Mouse (Mus musculus): ENCODE data around the gene Mip. TPM values are rescaled to one million over a fixed set of nuclear protein-coding genes. Genes with fewer than 3 reads are reported as not detected.
"Not testable (repeated sequence)": the region's sequence is repeated elsewhere in the genome, so short reads cannot be mapped to it uniquely, and the experiment has no call there.

Gene Mip
- total RNA-seq (2021): not detected
- long read RNA-seq, experiment 1: 0 reads
- long read RNA-seq, experiment 2: 0 reads

DNA sequence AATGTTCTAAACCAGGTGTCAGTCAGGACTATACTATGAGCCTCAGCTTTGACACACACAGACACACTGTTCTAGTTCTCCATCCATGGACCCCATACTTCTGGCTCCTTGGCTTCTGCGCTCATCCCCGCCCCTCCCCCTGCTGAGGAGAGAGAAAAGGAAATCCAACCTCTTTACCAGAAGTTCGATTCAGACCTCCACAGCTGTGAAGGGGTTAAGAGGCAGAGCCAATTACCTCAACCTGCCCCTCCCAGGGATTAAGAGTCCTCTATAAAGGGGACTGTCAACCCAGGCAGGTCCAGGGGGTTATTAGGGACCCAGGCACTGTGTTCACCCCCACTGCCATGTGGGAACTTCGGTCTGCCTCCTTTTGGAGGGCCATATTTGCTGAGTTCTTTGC lies at the start of gene Mip:
Mip (plus strand) TSS at position 301 of the 400 bp plus-strand sequence.
- no peak for DNase-seq

DNA sequence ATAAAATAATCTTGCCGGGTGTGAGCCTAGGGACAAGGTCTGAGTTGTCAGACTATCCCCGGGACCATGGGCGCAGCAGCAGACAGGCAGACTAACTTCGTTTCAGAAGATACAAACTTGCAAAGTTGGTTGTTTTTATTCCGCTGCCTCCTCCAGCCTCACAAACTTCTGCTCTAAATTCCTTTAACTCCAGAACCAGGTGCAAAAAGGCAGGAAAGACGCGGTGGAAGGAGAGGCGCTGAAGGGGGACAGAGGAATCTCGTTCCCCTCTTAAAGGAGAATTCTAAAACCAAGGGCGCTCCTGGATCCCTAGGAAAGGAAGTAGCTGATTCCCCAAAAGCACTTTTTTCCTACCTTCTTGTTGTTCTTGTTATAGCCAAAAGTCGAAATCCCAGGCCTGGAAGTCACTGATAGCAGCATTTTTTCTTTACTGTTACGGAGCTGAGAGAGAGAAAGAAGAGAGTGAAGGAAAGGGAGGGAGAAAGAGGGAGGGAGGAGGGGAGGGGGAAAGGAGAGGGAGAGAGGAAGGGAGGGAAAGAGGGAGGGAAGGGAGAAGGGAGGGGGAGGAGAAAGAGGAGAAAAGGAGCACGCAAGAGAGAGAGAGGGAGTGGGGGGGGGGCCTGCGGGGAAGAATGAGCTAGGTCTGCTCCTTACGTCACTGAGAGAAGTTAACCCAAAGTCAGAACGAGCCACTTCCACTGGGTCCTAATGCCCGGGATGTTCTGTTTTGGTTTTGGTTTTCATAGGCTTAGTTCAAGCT lies 49.5 kb upstream of the Mip start:
- DNase-seq: peak; percentile 76

DNA sequence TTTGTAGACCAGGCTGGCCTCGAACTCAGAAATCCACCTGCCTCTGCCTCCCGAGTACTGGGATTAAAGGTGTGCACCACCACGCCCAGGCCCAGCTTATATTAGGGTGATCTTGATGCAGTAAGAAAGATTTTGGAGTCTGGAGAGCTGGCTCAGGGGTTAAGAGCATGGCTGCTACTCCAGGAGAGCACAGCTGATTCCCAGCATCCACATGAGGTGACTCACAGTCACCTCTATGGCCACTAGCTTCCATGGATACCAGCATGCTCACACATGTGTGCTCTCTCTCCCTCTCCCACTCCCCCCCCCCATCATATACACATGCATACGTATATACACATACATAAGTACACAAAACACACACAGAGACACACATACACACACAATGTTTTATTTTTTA lies 48.3 kb upstream of the Mip start:
- DNase-seq: no peak

DNA sequence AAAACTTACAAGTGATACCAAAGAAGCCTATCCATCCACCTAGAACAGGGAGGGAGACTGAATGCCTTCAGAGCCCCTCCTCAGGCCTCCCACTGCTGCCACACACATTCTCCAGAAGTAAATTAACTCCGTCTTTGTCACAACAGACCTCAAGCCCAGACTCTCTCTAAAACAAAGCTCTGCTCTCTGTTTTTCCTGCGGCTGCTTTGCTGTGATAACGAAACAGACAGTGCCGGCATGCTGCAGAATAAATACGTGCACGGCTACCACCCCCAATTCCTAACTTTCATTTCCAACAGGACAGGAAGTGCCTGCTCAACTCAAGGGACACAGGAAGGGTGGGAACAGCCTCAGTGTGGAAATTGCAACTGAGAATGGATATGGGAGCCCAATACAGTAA lies 45.6 kb upstream of the Mip start, which contains the start of gene Rbms2:
Rbms2 (minus strand) TSS at position 309 of the 400 bp plus-strand sequence.
- peak; percentile 30 for DNase-seq

DNA sequence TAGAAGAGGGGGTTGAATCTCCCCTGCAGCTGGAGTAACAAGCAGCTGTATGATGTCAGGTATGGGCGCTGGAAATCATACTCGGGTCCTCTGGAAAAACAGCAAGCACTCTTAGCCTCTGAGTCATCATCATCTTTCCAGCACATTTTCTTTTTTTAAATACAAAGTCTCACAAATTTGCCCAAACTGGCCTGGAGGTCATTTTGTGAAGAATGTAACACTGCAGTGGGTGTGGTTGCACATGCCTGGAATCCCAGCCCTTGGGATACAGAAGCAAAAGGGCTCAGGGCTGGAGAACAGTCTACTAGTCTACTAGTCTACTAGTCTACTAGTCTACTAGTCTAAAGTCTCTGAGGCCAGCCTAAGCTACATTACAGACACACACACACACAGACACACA lies 41.3 kb upstream of the Mip start:
- no peak for DNase-seq

DNA sequence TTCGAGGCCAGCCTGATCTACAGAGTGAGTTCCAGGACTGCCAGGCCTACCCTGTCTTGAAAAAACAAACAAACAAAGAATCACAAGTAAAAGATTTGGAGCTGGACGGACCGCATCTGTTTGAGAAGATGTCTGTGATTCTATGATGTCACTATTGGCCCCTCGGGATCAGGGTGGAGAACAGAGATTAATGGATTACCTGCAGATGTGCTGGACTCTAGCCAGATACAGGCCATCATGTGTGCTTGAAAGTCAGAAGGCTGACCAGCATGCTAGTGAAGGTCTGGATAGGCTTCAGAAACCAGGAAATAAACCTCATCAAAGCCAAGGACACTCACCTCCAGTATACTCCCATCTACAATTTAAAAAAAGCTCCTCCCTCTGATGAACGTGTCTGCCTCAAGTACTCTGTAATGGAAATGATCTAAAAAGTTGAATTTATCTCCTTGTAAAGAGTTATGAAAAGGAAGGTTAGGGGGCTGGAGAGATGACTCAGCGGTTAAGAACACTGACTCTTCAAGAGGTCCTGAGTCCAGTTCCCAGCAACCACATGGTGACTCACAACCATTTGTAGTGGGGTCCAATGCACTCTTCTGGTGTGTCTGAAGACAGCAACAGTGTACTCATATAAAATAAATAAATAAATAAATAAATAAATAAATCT lies 40.2 kb upstream of the Mip start:
- no peak for DNase-seq

DNA sequence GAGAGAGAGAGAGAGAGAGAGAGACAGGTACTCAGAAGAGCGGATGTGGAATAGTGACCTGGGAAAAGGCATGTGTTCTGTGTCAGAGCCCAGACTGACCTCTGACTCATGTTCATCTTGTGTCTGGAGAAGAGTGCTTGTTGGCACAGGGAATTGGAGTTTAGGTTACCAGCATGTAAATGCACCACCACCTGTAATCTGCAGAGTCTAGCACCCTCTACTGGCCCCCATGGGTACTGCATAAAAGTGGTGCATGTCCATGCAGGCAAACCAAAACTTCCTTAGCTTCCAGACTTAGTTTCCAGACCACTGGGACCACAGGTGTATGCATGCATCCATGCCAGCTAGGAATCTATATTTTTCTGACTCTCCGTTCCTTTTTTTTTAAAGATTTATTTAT lies 39.7 kb upstream of the Mip start:
- peak; percentile 90 for DNase-seq

DNA sequence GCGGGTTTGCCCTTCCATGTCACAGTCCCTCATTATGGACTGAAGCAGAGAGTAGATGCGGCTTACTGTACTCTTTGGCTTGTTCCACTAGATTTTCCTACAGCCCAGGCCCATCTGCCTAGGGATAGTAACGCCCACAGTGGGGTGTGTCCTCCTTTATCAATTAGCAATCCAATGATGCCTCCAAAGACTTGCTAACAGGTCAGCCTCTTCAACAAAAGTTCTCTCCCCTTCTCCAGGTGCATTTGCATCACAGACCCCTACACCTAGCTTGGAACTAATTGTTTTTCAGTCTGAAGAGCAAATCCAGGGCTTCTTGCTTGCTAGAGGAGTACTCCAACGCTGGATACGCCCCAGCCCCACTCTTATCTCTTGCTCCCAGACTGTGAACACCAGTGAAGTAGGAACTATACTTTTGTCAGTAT lies 38.4 kb upstream of the Mip start:
- DNase-seq: no peak

DNA sequence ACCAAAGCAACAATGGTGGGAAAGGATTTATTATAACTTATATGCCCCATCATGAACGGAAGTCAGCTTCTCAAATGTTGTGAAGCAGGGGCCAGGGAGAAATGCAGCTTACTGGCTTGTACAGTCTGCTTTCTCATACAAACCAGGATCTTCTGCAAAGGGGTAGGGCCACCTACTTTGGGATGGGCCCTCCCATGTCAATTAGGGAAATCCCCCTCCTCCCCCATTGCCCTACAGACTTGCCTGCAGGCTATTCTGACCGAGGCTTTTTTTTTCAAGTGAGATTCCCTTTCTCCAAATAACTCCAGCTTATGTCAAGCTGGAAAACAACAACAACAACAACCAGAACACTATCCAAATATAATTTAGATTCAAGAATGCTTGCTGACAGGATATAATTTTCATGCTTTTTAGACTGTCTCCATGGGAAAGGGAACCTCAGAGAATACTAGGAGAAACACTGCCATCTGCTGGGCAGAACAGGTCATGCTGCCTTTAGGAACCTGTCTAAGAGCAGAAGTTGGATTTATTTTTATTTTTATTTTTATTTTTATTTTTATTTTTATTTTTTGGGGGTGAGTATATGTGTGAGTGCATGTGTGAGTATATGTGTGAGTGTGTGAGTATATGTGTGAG lies 37.3 kb upstream of the Mip start:
- peak; percentile 86 for DNase-seq

DNA sequence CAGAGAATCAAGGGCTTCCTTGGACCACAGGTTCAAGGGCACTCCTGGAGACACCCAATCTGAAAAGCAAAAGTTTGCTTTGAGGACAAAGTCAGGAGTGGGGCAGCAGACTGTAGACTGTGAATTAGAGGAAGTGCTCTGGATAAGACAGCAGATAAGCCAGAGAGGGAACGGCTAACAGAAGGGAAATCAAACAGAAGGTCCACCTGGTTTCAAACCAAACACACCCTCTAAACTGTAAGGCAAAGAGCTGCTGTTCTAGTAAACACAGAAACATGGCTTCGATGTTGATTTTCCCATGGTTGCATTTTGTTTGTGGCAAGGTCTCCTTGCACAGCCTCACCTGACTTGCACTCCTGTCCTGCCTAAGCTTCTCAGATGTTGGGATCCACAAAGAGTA lies 34.2 kb upstream of the Mip start:
- DNase-seq: no peak

DNA sequence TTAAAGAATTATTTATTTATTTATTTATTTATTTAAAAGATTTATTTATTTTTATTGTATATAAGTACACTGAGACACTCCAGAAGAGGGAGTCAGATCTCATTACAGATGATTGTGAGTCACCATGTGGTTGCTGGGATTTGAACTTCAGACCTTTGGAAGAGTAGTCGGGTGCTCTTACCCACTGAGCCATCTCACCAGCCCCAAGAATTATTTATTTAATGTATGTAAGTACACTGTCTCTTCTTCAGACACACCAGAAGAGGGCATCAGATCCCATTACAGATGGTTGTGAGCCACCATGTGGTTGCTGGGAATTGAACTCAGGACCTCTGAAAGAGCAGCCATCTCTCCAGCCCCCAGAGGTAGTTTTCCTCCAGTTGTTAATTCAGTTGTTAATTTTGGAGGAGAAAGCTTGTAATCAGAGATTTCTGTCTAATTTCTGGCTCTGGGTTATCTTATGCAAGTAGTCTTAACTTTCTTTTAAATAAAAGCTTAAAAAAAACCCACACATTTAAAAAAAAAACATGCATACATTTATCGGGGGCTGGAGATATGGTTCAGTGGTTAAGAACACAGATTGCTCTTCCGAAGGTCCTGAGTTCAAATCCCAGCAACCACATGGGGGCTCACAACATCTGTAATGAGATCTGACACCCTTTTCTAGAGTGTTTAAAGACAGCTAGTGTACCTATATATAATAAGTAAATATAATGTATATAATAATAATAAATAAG lies 33.4 kb upstream of the Mip start:
- not testable (repeated sequence) for DNase-seq

DNA sequence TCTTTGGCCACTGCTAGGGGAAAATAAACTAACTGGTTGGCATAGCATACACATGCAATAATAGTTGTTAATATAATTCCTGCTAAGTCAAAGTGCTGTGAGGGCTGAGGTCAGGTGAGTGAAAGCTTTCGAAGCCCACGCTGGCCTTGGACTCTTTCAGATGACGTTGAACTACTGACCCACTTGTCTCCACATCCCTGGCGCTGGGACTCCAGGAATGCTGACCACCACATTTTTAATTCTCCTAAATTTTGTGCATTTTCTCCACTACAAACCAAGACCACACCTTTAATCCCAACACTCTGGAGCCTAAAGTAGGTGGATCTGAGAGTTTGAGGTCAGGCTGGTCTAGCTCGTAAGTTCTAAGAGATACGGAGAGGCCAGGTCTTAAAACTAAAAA lies 32.5 kb upstream of the Mip start:
- DNase-seq: no peak

DNA sequence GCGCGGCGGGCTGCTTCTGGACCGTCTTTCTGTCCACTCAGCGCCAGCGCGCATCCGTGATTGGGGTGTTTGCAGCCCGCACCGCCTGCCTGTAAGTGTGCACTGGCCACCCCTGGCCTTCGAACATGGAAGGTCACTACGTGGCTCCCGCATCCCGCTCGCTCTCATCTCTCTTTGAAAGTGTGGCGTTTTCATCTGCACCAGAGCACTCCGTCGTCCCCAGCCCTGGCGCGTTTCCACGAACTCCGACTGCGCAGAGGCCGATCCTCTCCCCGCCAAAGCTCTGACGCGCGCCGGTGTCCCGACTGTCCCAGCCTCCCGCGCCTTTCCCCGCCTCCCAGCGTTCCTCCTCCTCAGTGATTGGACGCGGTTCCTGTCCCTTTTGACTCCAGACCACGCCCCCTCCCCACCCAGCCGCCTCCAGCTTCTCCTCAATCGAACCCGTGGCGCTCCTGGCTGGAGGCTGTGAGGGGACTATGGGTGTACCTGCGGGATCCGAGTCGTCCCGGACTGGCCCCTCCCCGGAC lies 31.6 kb upstream of the Mip start, which contains the start of gene Gls2:
Gls2 (plus strand) TSS at position 434 of the 527 bp plus-strand sequence.
- DNase-seq: peak; percentile 98

DNA sequence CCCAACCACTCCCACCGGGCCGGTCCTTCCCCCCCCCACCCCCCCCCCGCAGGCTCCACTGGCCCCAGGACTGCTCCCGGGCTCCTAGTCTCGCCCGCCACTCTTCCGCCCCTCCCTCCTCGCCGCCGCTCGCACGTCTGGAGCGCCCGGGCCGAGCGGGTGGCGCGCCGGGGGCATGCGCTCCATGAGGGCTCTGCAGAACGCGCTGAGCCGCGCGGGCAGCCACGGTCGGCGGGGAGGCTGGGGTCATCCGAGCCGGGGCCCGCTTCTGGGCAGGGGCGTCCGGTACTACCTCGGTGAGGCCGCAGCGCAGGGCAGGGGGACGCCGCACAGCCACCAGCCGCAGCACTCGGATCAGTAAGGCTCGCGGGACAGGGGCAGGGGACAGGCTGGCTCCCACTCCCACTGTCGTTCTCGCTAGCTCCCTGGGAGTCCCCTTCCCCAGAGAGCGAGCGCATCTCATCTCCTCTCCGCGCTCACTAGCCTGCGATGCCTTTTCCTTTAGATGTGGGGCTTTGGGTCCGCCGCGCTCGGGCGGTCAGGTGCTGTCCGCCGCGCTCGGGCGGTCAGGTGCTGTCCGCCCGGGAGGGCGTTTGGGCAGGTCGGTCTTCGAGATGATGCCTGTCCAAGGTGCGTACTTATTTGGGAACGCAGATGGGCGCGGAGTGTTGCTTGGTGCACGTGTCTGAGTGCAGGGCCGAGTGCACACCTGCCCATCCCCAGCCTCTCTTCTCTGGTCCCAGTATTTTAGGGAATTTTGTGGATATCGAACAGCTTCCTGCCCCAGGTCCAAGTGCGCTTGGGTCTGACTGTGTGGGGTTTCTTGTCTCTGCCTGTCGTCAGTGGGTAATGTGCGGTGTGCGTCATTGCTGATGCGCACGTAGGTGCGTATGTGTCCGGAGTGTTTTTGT lies 30.8 kb upstream of the Mip start:
- peak; percentile 19 for DNase-seq

DNA sequence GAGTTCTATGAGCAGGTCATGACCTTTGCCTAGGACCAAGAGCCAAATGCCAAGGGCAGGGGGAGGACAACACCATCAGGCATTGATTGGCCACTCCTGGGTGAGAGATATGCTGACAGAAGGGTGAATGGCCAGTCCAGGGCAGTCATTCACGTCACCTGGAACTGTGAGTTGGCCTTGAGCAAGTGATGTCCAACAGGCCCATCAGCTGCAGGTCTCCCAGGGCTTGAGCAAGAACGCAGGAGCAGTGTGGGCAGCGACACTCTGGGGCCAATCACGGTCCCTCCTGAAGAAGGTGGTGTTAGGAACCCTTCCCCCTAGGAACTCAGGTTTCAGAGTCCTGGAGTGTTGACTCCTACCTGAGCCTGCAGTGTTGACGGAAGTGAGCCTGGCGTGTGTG lies 23.8 kb upstream of the Mip start:
- peak; percentile 18 for DNase-seq

DNA sequence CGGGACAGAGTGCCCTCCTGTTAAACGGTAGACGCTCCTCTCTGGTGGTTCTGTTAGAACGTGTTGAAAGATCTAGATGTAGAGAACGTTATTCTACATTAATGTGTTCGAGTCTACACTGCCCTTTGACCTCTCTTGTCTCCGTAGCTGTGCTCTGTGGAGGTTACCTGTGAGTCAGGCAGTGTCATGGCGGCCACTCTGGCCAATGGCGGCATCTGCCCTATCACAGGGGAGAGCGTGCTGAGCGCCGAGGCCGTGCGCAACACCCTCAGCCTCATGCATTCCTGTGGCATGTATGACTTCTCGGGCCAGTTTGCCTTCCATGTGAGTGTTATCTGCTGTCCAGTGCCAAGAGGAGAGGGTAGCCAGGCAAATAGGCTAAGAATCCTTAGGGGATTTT lies 20.7 kb upstream of the Mip start:
- no peak for DNase-seq

DNA sequence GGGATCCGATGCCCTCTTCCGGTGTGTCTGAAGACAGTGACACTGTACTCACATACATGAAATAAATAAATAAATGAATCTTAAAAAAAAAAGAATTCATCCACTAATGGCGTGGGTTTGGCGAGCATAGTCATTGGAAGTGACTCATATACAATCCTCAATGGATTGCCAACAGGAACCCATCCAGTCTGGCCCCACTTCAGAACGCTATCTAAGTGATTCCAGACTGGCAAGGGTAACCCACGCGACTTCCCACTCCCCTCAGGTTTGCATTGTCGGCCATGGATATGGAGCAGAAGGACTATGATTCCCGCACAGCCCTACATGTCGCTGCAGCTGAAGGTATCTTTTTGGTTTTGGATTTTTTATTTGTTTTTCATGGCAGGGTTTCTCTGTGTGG lies 17.3 kb upstream of the Mip start:
- DNase-seq: no peak

DNA sequence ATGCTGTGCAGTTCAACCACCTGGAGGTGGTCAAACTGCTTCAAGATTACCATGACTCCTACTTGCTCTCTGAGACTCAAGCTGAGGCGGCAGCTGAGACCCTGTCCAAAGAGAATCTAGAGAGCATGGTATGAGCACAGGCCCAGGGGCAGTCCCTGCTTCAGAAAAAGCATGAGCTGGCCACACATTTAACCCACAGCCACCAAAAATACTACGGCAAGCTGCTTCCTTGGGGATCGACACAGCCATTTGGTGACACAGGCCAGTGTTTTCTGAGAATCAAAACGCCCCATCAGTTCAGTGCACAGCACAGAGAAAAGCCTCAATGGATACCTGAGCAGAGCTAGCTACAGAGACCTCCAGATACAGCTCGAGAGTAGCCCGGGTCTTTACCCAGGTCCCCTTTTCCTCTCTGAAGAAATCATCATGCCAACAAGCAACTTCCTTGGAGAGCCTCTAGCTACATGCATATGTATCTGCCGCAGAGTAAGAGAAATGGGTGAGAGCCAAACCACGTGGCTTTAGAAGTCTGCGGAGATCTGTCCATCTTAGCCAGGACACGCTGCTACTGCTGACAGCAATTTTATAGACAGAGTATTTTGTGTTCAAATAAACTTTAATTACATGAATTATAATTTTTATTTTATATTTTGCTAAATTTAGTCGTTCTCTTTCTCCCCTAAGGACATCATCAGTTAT lies 16.2 kb upstream of the Mip start:
- no peak for DNase-seq

DNA sequence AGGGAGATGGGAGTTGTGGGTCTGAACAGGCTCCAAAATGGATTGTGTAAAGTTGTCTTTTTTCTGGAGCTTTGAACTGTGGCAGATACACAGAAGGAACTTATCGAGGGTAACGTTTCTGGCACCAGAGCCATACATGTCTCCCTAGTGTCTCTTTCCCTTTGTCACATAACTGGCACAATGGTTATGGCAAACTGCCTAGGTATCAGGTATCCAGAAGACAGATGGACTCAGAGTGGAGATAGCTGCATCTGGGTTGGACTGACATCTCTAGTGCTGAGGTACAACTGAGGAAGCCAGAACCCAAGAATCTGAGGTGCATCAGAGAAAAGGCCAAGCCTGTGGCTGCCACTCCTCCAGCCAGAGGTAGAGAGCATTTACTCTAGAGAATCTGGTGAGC lies 15.5 kb upstream of the Mip start:
- DNase-seq: no peak

DNA sequence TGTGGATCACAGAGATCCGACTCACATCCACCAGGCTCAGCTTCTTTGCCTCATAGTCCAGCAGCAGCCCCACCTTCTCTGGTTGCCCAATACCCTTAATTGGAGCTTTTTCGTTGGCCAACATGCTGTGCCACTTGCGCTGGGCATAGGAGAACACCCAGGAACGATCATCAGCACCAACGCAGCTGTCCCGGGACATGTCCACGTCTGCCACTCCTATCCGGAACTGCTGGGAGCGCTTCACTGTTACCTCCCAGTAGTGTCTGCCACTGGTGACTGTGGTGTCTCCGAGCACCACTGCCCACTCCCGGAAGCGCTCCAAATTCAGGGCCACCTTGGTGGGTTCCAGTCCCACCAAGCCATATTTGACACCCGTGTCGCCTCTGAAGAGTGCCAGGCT lies 14.7 kb upstream of the Mip start:
- DNase-seq: peak; percentile 32
